Mouse (Mus musculus) lung, embryonic 14.5 days (tissue): ENCODE data around the gene Vmn1r193. TPM values are rescaled to one million over a fixed set of nuclear protein-coding genes. Genes with fewer than 3 reads are reported as not detected.

ENCODE experiments used
- ATAC-seq: fragments of 200-750 bp; cut with Nextera tagmentation; 2 replicates; pipeline ENCODE4 v1.8.0; 2017; ENCODE audit warnings: mild to moderate bottlenecking, moderate TSS enrichment, moderate library complexity; ENCODE audit not compliant: insufficient read depth
- DNase-seq: peaks from one replicate; pipeline ENCODE4 v3.0.0-alpha.2; 2015
- H3K27ac ChIP-seq: fragments of 300-500 bp; sonication (generic); 2 replicates; pipeline ENCODE4 v1.5.1; 2014; ENCODE audit warnings: low read depth, mild to moderate bottlenecking, moderate library complexity
- H3K27me3 ChIP-seq: fragments of 300-500 bp; sonication (generic); 2 replicates; pipeline ENCODE4 v1.6.1; 2014; ENCODE audit warnings: low read length, control low read depth; ENCODE audit not compliant: insufficient read depth
- H3K36me3 ChIP-seq: fragments of 300-500 bp; sonication (generic); 2 replicates; pipeline ENCODE4 v1.6.1; 2014; ENCODE audit warnings: control low read depth; ENCODE audit not compliant: insufficient read depth
- H3K4me1 ChIP-seq: fragments of 300-500 bp; sonication (generic); 2 replicates; pipeline ENCODE4 v1.6.1; 2014; ENCODE audit warnings: antibody characterized with exemption, control low read depth; ENCODE audit not compliant: insufficient read depth
- H3K4me2 ChIP-seq: fragments of 300-500 bp; sonication (generic); 2 replicates; pipeline ENCODE4 v1.6.1; 2014; ENCODE audit warnings: mild to moderate bottlenecking
- H3K4me3 ChIP-seq: fragments of 300-500 bp; sonication (generic); 2 replicates; pipeline ENCODE4 v1.5.1; 2014; ENCODE audit warnings: low read depth, low read length
- H3K9ac ChIP-seq: fragments of 300-500 bp; sonication (generic); 2 replicates; pipeline ENCODE4 v1.6.1; 2014
- H3K9me3 ChIP-seq: fragments of 300-500 bp; sonication (generic); 2 replicates; pipeline ENCODE4 v1.6.1; 2016; ENCODE audit warnings: low read depth, low read length, control low read depth
- CTCF ChIP-seq: IDR thresholded peaks from 2 replicates; pipeline ENCODE4 v1.5.1; 2016; ENCODE audit warnings: antibody characterized with exemption, low read depth
- WGBS: fragments of 180-500 bp; shearing (Covaris S2); extraction: QIAGEN DNeasy Blood & Tissue Kit; methylation state at CpG from one replicate; pipeline ENCODE4 v1.1.7; 2014; 5-methylcytosine and 5-hydroxymethylcytosine counted together
- microRNA-seq: library from miRNA; unstranded; fragments of <30 nt; microRNA quantifications from one replicate; pipeline ENCODE4, GENCODE M21; 2016; ENCODE audit warnings: borderline number of aligned reads
- polyA plus RNA-seq: library from polyadenylated mRNA; unstranded; fragments of >200 nt; fragmentation: Nextera tagmentation; extraction: Ambion mirVana; gene quantifications from 2 replicates; pipeline ENCODE4 v1.2.1, GENCODE M21; 2014

The Vmn1r193 gene
- polyA plus RNA-seq, 1 experiment from 2014 or later: not detected

- Histone ChIP-seq H3K27me3 (no peaks in the 10 kb centered on the region), H3K4me1 (no peaks in the 10 kb centered on the region), H3K9ac (no peak within 1 kb of the TSS), H3K4me2 (no peak within 1 kb of the TSS), H3K4me3 (no peak within 1 kb of the TSS), H3K9me3 (no peaks in the 10 kb centered on the region), H3K36me3 (no peaks in the 10 kb centered on the region), H3K27ac (no peak within 1 kb of the TSS)
- TF ChIP-seq CTCF: no peak
- ATAC-seq (no peak), DNase-seq (no peak)
- 50% methylated on average over 1 of the region's 1 CpGs for WGBS
Observed at GRCm38 (mm10) chr13:22183869-22184268, 39.1 kb downstream of the Vmn1r193 start, which contains the start of gene Vmn1r191. Gene Vmn1r191, minus strand, starts transcription at chr13:22183969.

GRCm38 (mm10) chr13:22168416-22168815 lies 54.5 kb downstream of the Vmn1r193 start:
- H3K9ac ChIP-seq: no peak overlapping the region
- H3K27me3 ChIP-seq: no peaks in the 10 kb centered on the region
- H3K36me3 ChIP-seq: no peaks in the 10 kb centered on the region
- 91% methylated on average over 15 of the region's 15 CpGs for WGBS
- TF ChIP-seq CTCF: no peak
- DNase-seq: no peak
- no peak overlapping the region for H3K27ac ChIP-seq
- no peak for ATAC-seq
- H3K4me1 ChIP-seq: no peaks in the 10 kb centered on the region
- no peak overlapping the region for H3K4me3 ChIP-seq
- peaks cover 4% of the 10 kb centered on the region; the same call in 1 of the 2 replicates for H3K9me3 ChIP-seq
- no peak overlapping the region for H3K4me2 ChIP-seq

Small RNA genes within 50 kb of the gene (microRNA-seq; reads per million reads assigned to microRNA genes)
- not detected for gene Gm23282
- not detected for gene Gm25084

Other genes starting within 250 kb of the Vmn1r193 start
- gene Pom121l2, start 242.0 kb downstream of the Vmn1r193 start, polyA plus RNA-seq: 0.12 and 0.26 TPM in 2 replicates
- gene Prss16, start 213.4 kb downstream of the Vmn1r193 start, polyA plus RNA-seq: 1.6 and 2.0 TPM in 2 replicates
- gene Hist1h2ah, start 187.6 kb downstream of the Vmn1r193 start, polyA plus RNA-seq: 21.2 and 21.6 TPM in 2 replicates
- 8.6 and 11.7 TPM in 2 replicates for gene Hist1h2bk, start 187.3 kb downstream of the Vmn1r193 start, polyA plus RNA-seq
- 26.4 and 26.7 TPM in 2 replicates for gene Hist1h4i, start 181.8 kb downstream of the Vmn1r193 start, polyA plus RNA-seq
- 71.0 and 82.2 TPM in 2 replicates for gene Hist1h2ag, start 180.2 kb downstream of the Vmn1r193 start, polyA plus RNA-seq
- 15.8 and 16.9 TPM in 2 replicates for gene Hist1h2bj, start 179.9 kb downstream of the Vmn1r193 start, polyA plus RNA-seq
- not detected in 2 replicates for gene Vmn1r188, start 138.7 kb downstream of the Vmn1r193 start, polyA plus RNA-seq
- gene Vmn1r189, start 117.3 kb downstream of the Vmn1r193 start, polyA plus RNA-seq: not detected in 2 replicates
- gene Vmn1r191, start 39.2 kb downstream of the Vmn1r193 start, polyA plus RNA-seq: not detected in 2 replicates
- gene Vmn1r192, start 32.0 kb downstream of the Vmn1r193 start, polyA plus RNA-seq: not detected in 2 replicates
- not detected in 2 replicates for gene Vmn1r194, start 21.1 kb upstream of the Vmn1r193 start, polyA plus RNA-seq
- gene Vmn1r195, start 47.4 kb upstream of the Vmn1r193 start, polyA plus RNA-seq: not detected in 2 replicates
- gene Vmn1r196, start 66.8 kb upstream of the Vmn1r193 start, polyA plus RNA-seq: not detected in 2 replicates
- not detected in 2 replicates for gene Vmn1r197, start 101.4 kb upstream of the Vmn1r193 start, polyA plus RNA-seq
- gene Vmn1r198, start 127.2 kb upstream of the Vmn1r193 start, polyA plus RNA-seq: not detected in 2 replicates
- not detected in 2 replicates for gene Vmn1r199, start 156.7 kb upstream of the Vmn1r193 start, polyA plus RNA-seq
- not detected in 2 replicates for gene Vmn1r200, start 167.2 kb upstream of the Vmn1r193 start, polyA plus RNA-seq
- gene Vmn1r201, start 248.8 kb upstream of the Vmn1r193 start, polyA plus RNA-seq: not detected in 2 replicates